Mouse (Mus musculus): ENCODE measurements around the gene Scarf1. TPM values are rescaled to one million over a fixed set of nuclear protein-coding genes. Genes with fewer than 3 reads are reported as not detected.
A peak's percentile ranks its signal among the peaks of the same experiment; 100 is the strongest.

Scarf1 gene
- polyA plus RNA-seq, 1 experiment from 2014 or later: 1.8 TPM

DNA sequence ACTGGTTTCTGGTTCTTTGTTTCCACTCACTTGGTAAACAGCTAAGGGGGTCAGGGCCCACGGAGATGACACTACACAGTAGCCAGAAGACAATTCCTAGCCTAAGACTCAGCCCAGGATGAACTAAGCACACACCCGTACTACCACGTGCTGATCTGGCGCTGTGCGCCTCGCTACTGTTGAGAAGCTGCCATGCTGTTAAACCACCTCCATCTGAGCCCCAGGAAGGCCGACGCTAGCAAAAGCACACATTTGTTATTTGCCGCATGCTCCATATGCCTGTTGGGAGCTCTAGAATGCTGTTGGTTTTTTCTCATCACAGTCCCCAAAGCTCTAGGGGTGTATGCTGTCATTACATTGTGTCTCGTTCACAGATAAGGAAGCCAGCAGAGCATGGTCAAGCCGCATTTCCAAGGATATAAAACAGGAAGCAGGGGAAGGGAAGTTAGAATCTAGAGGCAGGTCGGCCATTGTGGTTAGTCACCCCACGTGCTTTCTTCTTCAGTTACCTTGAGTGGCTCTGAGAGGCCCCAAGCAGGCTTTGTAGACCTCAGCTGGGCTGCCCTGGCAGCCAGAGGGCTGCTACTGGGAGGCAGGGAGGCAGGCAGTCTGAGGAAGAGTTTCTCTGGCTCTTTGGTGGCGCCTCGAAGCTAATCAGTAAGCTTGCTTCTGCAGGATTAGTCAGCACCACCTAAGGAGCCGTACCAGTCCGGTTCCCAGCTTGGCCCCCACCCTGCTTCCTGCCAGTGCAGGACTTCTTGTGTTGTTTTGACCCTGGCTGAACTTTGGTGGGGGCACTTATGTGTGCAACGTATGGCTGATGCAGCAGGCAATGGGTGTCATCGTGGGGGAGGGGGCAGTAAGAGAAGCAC is 27.6 kb downstream of the Scarf1 start:
- H3K9me3 ChIP-seq (ENCODE audit: control insufficient read depth, low read length): no peaks in the 10 kb centered on the region
- peak overlapping the region; percentile 7; the same call in 1 of the 2 replicates for H3K27ac ChIP-seq (ENCODE audit: low read depth, low read length)
- H3K9ac ChIP-seq (replicated peaks; ENCODE audit: low read depth, low read length): no peak overlapping the region
- peaks cover 15% of the 10 kb centered on the region; the same call in 1 of the 2 replicates for H3K4me1 ChIP-seq (ENCODE audit: control insufficient read depth, insufficient read depth, low read length)
- H3K4me2 ChIP-seq (ENCODE audit: low read depth, low read length): no peak overlapping the region
- H3K27me3 ChIP-seq (ENCODE audit: control insufficient read depth, insufficient read depth, low read length): no peaks in the 10 kb centered on the region
- H3K4me3 ChIP-seq (ENCODE audit: low read depth, low read length): no peak overlapping the region
- no peak for ATAC-seq (ENCODE audit: low read depth)
- WGBS: 69% methylated on average over 19 of the region's 19 CpGs
- H3K36me3 ChIP-seq (ENCODE audit: control insufficient read depth, insufficient read depth, low read length): peaks cover 9% of the 10 kb centered on the region

- H3K9me3 ChIP-seq (ENCODE audit: control insufficient read depth, low read length): no peaks in the 10 kb centered on the region
- H3K4me2 ChIP-seq (ENCODE audit: low read depth, low read length): no peak overlapping the region
- H3K27me3 ChIP-seq (ENCODE audit: control insufficient read depth, insufficient read depth, low read length): no peaks in the 10 kb centered on the region
- H3K27ac ChIP-seq (ENCODE audit: low read depth, low read length): no peak overlapping the region
- no peak overlapping the region for H3K4me3 ChIP-seq (ENCODE audit: low read depth, low read length)
- H3K36me3 ChIP-seq (ENCODE audit: control insufficient read depth, insufficient read depth, low read length): peaks cover 20% of the 10 kb centered on the region; the same call in 1 of the 2 replicates
- peaks cover 10% of the 10 kb centered on the region; the same call in 1 of the 2 replicates for H3K4me1 ChIP-seq (ENCODE audit: control insufficient read depth, insufficient read depth, low read length)
- H3K9ac ChIP-seq (replicated peaks; ENCODE audit: low read depth, low read length): no peak overlapping the region
- 85% methylated on average over 9 of the region's 9 CpGs for WGBS
- ATAC-seq (ENCODE audit: low read depth): no peak
Observed at GRCm38 (mm10) chr11:75544713-75545112, 31.4 kb downstream of the Scarf1 start.

DNA sequence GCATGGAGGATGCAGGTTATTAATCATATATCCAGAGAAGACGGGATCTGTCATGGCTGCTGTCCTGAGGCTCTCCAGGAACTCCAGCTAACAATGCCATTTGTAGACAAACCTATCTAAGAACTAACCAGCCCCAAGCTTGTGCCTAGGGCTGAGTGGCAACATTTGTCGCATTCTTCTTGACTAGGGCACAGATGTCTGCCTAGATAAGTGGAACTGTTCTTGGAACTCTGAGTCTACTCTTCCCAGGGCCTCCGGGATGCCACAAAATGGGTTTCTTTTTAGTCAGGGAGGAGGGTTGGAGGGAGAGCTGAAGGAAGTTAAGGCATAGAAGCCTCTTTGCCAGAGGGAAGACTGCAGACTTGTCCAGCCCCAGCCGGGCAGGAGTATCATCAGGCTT is 32.7 kb downstream of the Scarf1 start:
- Histone ChIP-seq H3K27ac (ENCODE audit: low read depth, low read length) (no peak overlapping the region), H3K4me2 (ENCODE audit: low read depth, low read length) (no peak overlapping the region), H3K9ac (replicated peaks; ENCODE audit: low read depth, low read length) (no peak overlapping the region), H3K4me3 (ENCODE audit: low read depth, low read length) (no peak overlapping the region), H3K36me3 (ENCODE audit: control insufficient read depth, insufficient read depth, low read length) (peaks cover 20% of the 10 kb centered on the region; the same call in 1 of the 2 replicates), H3K27me3 (ENCODE audit: control insufficient read depth, insufficient read depth, low read length) (no peaks in the 10 kb centered on the region), H3K4me1 (ENCODE audit: control insufficient read depth, insufficient read depth, low read length) (peaks cover 9% of the 10 kb centered on the region), H3K9me3 (ENCODE audit: control insufficient read depth, low read length) (no peaks in the 10 kb centered on the region)
- ATAC-seq (ENCODE audit: low read depth): no peak
- WGBS: 73% methylated on average over 4 of the region's 4 CpGs

DNA sequence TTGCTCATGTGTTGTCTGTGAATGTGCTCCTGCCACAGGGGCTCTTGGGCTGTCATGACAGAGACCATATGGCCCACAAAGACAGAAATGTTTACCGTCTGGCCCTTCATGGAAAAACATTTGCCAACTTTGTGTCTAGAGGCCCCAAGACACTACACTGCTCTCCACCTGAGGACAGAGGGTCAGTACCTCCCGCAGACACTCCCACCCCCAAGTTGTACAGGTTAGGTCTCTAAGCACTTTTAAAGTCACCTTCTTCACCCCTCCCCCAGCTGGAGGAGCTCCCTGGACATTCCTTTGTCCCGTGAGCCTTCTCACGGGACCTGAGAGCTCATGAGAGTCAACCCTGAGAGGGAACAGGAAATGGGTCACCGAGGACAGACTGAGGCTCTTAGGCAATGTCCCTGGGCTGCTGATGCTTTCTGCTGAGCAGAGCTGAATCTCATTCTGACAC is 36.3 kb downstream of the Scarf1 start:
- Histone ChIP-seq H3K9me3 (ENCODE audit: control insufficient read depth, low read length) (no peaks in the 10 kb centered on the region), H3K27me3 (ENCODE audit: control insufficient read depth, insufficient read depth, low read length) (no peaks in the 10 kb centered on the region), H3K27ac (ENCODE audit: low read depth, low read length) (no peak overlapping the region), H3K4me1 (ENCODE audit: control insufficient read depth, insufficient read depth, low read length) (peaks cover 18% of the 10 kb centered on the region), H3K4me3 (ENCODE audit: low read depth, low read length) (no peak overlapping the region), H3K4me2 (ENCODE audit: low read depth, low read length) (no peak overlapping the region), H3K9ac (replicated peaks; ENCODE audit: low read depth, low read length) (no peak overlapping the region), H3K36me3 (ENCODE audit: control insufficient read depth, insufficient read depth, low read length) (peaks cover 27% of the 10 kb centered on the region)
- WGBS: 47% methylated on average over 5 of the region's 5 CpGs
- ATAC-seq (ENCODE audit: low read depth): no peak

DNA sequence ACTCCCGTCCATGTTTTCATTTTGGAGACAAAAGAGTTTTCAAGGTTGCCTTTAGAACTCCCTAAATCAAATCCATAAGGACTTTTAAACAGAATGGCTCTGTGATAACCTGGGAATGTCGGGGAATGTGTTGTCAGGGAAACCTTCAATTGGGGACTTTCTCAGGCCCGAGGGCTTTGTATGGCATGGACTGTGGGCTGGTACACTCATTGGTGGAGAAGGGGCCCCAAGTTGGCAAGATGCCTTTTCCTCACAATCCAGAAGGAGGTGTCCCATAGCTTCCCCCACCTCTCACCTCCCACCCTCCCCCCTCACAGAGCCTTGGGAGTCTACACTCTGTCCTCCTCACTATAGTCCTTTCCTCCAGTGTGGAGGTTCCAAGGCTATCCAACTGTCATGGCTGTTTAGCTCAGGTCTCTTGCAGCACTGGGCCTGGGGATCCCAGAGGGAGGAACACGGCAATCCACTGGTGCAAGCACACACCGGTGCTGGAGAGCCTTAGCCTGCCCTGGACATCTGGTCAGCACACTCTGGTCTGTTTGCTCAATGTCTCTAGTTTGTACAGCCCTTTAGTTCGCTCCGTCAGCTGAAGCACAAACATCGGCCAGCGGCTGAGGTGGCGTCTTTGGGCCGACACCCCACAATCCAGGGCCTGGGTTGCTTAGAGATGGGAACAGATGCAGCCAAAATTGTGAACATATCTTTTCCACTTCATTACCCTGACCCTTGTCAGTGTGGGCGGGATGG is 37.0 kb downstream of the Scarf1 start:
- peaks cover 23% of the 10 kb centered on the region for H3K36me3 ChIP-seq (ENCODE audit: control insufficient read depth, insufficient read depth, low read length)
- H3K27me3 ChIP-seq (ENCODE audit: control insufficient read depth, insufficient read depth, low read length): no peaks in the 10 kb centered on the region
- H3K4me3 ChIP-seq (ENCODE audit: low read depth, low read length): no peak overlapping the region
- WGBS: 48% methylated on average over 12 of the region's 12 CpGs
- peaks cover 18% of the 10 kb centered on the region for H3K4me1 ChIP-seq (ENCODE audit: control insufficient read depth, insufficient read depth, low read length)
- H3K9me3 ChIP-seq (ENCODE audit: control insufficient read depth, low read length): no peaks in the 10 kb centered on the region
- H3K9ac ChIP-seq (replicated peaks; ENCODE audit: low read depth, low read length): no peak overlapping the region
- H3K4me2 ChIP-seq (ENCODE audit: low read depth, low read length): no peak overlapping the region
- peak overlapping the region; percentile 48; the same call in 1 of the 2 replicates for H3K27ac ChIP-seq (ENCODE audit: low read depth, low read length)
- peak; percentile 78 for ATAC-seq (ENCODE audit: low read depth)

DNA sequence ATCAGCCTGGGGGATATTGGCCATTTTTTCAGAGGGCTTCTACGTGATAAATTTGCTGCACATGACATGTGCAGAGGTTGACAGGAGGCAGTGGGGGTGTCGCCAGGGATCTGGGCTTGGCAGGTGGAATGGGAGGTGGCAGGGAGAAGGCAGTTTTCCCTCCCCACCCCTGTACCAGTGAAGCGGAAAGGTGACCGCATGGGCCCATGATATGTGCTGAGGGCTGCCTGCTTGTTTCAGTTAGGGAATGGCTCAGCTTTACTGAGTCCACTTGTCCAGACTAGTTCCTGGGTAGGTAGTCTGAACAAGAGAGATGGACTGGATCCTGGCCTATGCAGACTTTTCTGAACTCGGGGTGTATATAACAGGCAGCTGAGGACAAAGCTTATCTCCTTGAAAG is 38.0 kb downstream of the Scarf1 start:
- H3K4me1 ChIP-seq (ENCODE audit: control insufficient read depth, insufficient read depth, low read length): peaks cover 18% of the 10 kb centered on the region
- H3K4me2 ChIP-seq (ENCODE audit: low read depth, low read length): no peak overlapping the region
- peaks cover 15% of the 10 kb centered on the region; the same call in 1 of the 2 replicates for H3K36me3 ChIP-seq (ENCODE audit: control insufficient read depth, insufficient read depth, low read length)
- ATAC-seq (ENCODE audit: low read depth): no peak
- no peak overlapping the region; the same call in 1 of the 2 replicates for H3K27ac ChIP-seq (ENCODE audit: low read depth, low read length)
- no peaks in the 10 kb centered on the region for H3K27me3 ChIP-seq (ENCODE audit: control insufficient read depth, insufficient read depth, low read length)
- H3K9ac ChIP-seq (replicated peaks; ENCODE audit: low read depth, low read length): no peak overlapping the region
- 84% methylated on average over 5 of the region's 5 CpGs for WGBS
- no peaks in the 10 kb centered on the region for H3K9me3 ChIP-seq (ENCODE audit: control insufficient read depth, low read length)
- no peak overlapping the region for H3K4me3 ChIP-seq (ENCODE audit: low read depth, low read length)

DNA sequence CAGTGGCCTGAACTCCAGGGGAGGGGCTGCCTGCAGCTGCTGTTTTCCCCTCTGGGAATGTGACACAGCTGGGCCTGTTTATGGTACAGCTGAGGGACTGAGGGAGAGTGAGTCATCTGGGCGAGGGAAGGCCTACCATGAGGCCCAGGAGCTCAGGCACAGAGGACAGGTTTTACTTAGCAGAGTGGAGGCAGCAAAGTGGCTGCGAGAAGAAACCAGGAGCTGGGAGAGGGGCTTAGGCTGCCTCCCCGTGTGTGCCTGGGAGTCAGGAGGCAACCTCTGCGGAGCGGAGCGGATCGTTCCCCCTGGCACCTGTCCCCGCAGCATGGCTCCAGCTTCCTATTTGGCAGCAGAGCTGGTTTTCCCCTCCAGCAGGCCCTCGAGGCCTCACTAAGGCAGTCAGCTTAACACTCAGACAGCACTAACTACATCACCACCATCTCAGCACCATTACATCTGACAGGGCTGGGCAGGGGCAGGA is 38.7 kb downstream of the Scarf1 start:
- 0 out of 2 replicates have a peak overlapping the region, but pooled peaks have one; percentile 21 for H3K9ac ChIP-seq (replicated peaks; ENCODE audit: low read depth, low read length)
- 53% methylated on average over 9 of the region's 9 CpGs for WGBS
- no peak overlapping the region for H3K4me2 ChIP-seq (ENCODE audit: low read depth, low read length)
- H3K9me3 ChIP-seq (ENCODE audit: control insufficient read depth, low read length): no peaks in the 10 kb centered on the region
- no peaks in the 10 kb centered on the region for H3K27me3 ChIP-seq (ENCODE audit: control insufficient read depth, insufficient read depth, low read length)
- H3K36me3 ChIP-seq (ENCODE audit: control insufficient read depth, insufficient read depth, low read length): peaks cover 8% of the 10 kb centered on the region; the same call in 1 of the 2 replicates
- H3K27ac ChIP-seq (ENCODE audit: low read depth, low read length): peak overlapping the region; percentile 35; the same call in 1 of the 2 replicates
- ATAC-seq (ENCODE audit: low read depth): peak; percentile 33; the same call in 1 of the 2 replicates
- H3K4me1 ChIP-seq (ENCODE audit: control insufficient read depth, insufficient read depth, low read length): peaks cover 18% of the 10 kb centered on the region
- H3K4me3 ChIP-seq (ENCODE audit: low read depth, low read length): no peak overlapping the region

GRCm38 (mm10) chr11:75552906-75553482 is 39.7 kb downstream of the Scarf1 start:
- no peak overlapping the region for H3K4me3 ChIP-seq (ENCODE audit: low read depth, low read length)
- WGBS: 67% methylated on average over 7 of the region's 7 CpGs
- no peaks in the 10 kb centered on the region for H3K9me3 ChIP-seq (ENCODE audit: control insufficient read depth, low read length)
- H3K4me2 ChIP-seq (ENCODE audit: low read depth, low read length): no peak overlapping the region
- no peak for ATAC-seq (ENCODE audit: low read depth)
- H3K4me1 ChIP-seq (ENCODE audit: control insufficient read depth, insufficient read depth, low read length): peaks cover 18% of the 10 kb centered on the region
- H3K27me3 ChIP-seq (ENCODE audit: control insufficient read depth, insufficient read depth, low read length): no peaks in the 10 kb centered on the region
- peaks cover 11% of the 10 kb centered on the region; the same call in 1 of the 2 replicates for H3K36me3 ChIP-seq (ENCODE audit: control insufficient read depth, insufficient read depth, low read length)
- no peak overlapping the region for H3K9ac ChIP-seq (replicated peaks; ENCODE audit: low read depth, low read length)
- no peak overlapping the region for H3K27ac ChIP-seq (ENCODE audit: low read depth, low read length)
